Mouse (Mus musculus) heart, embryonic 15.5 days (tissue): ENCODE measurements around the gene Paqr5. TPM values are rescaled to one million over a fixed set of nuclear protein-coding genes. Genes with fewer than 3 reads are reported as not detected.

Source experiments
- ATAC-seq: fragments of 200-750 bp; cut with Nextera tagmentation; replicated peaks from 2 replicates; pipeline ENCODE4 v1.8.0; 2017; ENCODE audit warnings: low read depth, moderate TSS enrichment; ENCODE audit not compliant: insufficient number of reproducible peaks, insufficient read depth, low FRiP score
- H3K27ac ChIP-seq: fragments of 300-500 bp; sonication (generic); 2 replicates; pipeline ENCODE4 v1.5.1; 2015; ENCODE audit warnings: mild to moderate bottlenecking, inconsistent platforms
- H3K27me3 ChIP-seq: fragments of 300-500 bp; sonication (generic); 2 replicates; pipeline ENCODE4 v1.6.1; 2015; ENCODE audit warnings: inconsistent platforms
- H3K36me3 ChIP-seq: fragments of 300-500 bp; sonication (generic); 2 replicates; pipeline ENCODE4 v1.6.1; 2015; ENCODE audit warnings: mild to moderate bottlenecking, inconsistent platforms
- H3K4me1 ChIP-seq: fragments of 300-500 bp; sonication (generic); replicated peaks from 2 replicates; pipeline ENCODE4 v1.6.1; 2015; ENCODE audit warnings: inconsistent platforms
- H3K4me2 ChIP-seq: fragments of 300-500 bp; sonication (generic); 2 replicates; pipeline ENCODE4 v1.6.1; 2015; ENCODE audit warnings: inconsistent platforms, mild to moderate bottlenecking, moderate library complexity
- H3K4me3 ChIP-seq: fragments of 300-500 bp; sonication (generic); 2 replicates; pipeline ENCODE4 v1.5.1; 2015; ENCODE audit warnings: mild to moderate bottlenecking, inconsistent platforms
- H3K9ac ChIP-seq: fragments of 300-500 bp; sonication (generic); 2 replicates; pipeline ENCODE4 v1.6.1; 2015; ENCODE audit warnings: mild to moderate bottlenecking, inconsistent platforms
- H3K9me3 ChIP-seq: fragments of 300-500 bp; sonication (generic); replicated peaks from 2 replicates; pipeline ENCODE4 v1.6.1; 2016; ENCODE audit warnings: inconsistent platforms
- WGBS: fragments of 180-500 bp; shearing (Covaris S2); methylation state at CpG from one replicate; pipeline ENCODE4 v1.1.7; 2015; ENCODE audit warnings: mixed read lengths; 5-methylcytosine and 5-hydroxymethylcytosine counted together
- polyA plus RNA-seq: library from polyadenylated mRNA; unstranded; fragments of >200 nt; fragmentation: Nextera tagmentation; extraction: Ambion mirVana; gene quantifications from 2 replicates; pipeline ENCODE4 v1.2.1, GENCODE M21; 2015

The Paqr5 gene
- polyA plus RNA-seq, 1 experiment from 2014 or later: 0.37 TPM

- peaks cover 49% of the 10 kb centered on the region for H3K36me3 ChIP-seq
These were observed 109.2 kb downstream of the Paqr5 start for GRCm38 (mm10) chr9:61917436-61917835.

GRCm38 (mm10) chr9:61916986-61917385, 109.7 kb downstream of the Paqr5 start:
- Histone ChIP-seq H3K9ac (no peak overlapping the region), H3K4me3 (no peak overlapping the region), H3K27ac (no peak overlapping the region), H3K4me1 (peaks cover 19% of the 10 kb centered on the region), H3K4me2 (no peak overlapping the region), H3K36me3 (peaks cover 49% of the 10 kb centered on the region), H3K27me3 (no peaks in the 10 kb centered on the region), H3K9me3 (no peaks in the 10 kb centered on the region)
- no peak for ATAC-seq
- 87% methylated on average over 3 of the region's 3 CpGs for WGBS

More at GRCm38 (mm10) chr9:61917436-61917835, 109.2 kb downstream of the Paqr5 start:
- H3K4me3 ChIP-seq: no peak overlapping the region
- H3K9me3 ChIP-seq: no peaks in the 10 kb centered on the region
- peaks cover 15% of the 10 kb centered on the region for H3K4me1 ChIP-seq
- H3K9ac ChIP-seq: no peak overlapping the region
- no peaks in the 10 kb centered on the region for H3K27me3 ChIP-seq
- 90% methylated on average over 6 of the region's 6 CpGs for WGBS
- ATAC-seq: no peak
- H3K4me2 ChIP-seq: no peak overlapping the region
- no peak overlapping the region for H3K27ac ChIP-seq

GRCm38 (mm10) chr9:61915393-61916005, 111.2 kb downstream of the Paqr5 start:
- H3K4me3 ChIP-seq: peak overlapping the region; percentile 70
- H3K27ac ChIP-seq: peak overlapping the region; percentile 98
- H3K36me3 ChIP-seq: peaks cover 40% of the 10 kb centered on the region
- 42% methylated on average over 4 of the region's 4 CpGs for whole genome bisulfite sequencing
- peak overlapping the region; percentile 74 for H3K4me2 ChIP-seq
- H3K9ac ChIP-seq: peak overlapping the region; percentile 60
- H3K9me3 ChIP-seq: no peaks in the 10 kb centered on the region
- ATAC-seq: no peak
- H3K27me3 ChIP-seq: no peaks in the 10 kb centered on the region
- H3K4me1 ChIP-seq: peaks cover 19% of the 10 kb centered on the region

- no peaks in the 10 kb centered on the region for H3K9me3 ChIP-seq
- peak overlapping the region; percentile 74 for H3K4me2 ChIP-seq
- peak overlapping the region; percentile 98 for H3K27ac ChIP-seq
- peaks cover 38% of the 10 kb centered on the region for H3K36me3 ChIP-seq
- no peak for ATAC-seq
- peaks cover 19% of the 10 kb centered on the region for H3K4me1 ChIP-seq
- no peaks in the 10 kb centered on the region for H3K27me3 ChIP-seq
- peak overlapping the region; percentile 70 for H3K4me3 ChIP-seq
- 4% methylated on average over 13 of the region's 13 CpGs for WGBS
- peak overlapping the region; percentile 60 for H3K9ac ChIP-seq
These were observed 111.7 kb downstream of the Paqr5 start for GRCm38 (mm10) chr9:61914917-61915300.

GRCm38 (mm10) chr9:61914203-61914916, 112.3 kb downstream of the Paqr5 start, which contains the start of gene Rplp1:
TSS of gene Rplp1 (minus strand) at chr9:61914542.
- WGBS: under 1% methylated on average over 70 of the region's 70 CpGs
- ATAC-seq: peak; percentile 96
- H3K36me3 ChIP-seq: peaks cover 34% of the 10 kb centered on the region
- H3K4me1 ChIP-seq: peaks cover 19% of the 10 kb centered on the region
- peak within 1 kb of the TSS; percentile 98 for H3K27ac ChIP-seq
- H3K27me3 ChIP-seq: no peaks in the 10 kb centered on the region
- H3K4me2 ChIP-seq: peak within 1 kb of the TSS; percentile 74
- peak within 1 kb of the TSS; percentile 92 for H3K9ac ChIP-seq
- H3K4me3 ChIP-seq: peak within 1 kb of the TSS; percentile 70
- no peaks in the 10 kb centered on the region for H3K9me3 ChIP-seq

GRCm38 (mm10) chr9:61911300-61912128, 115.1 kb downstream of the Paqr5 start:
- 56% methylated on average over 6 of the region's 6 CpGs for WGBS
- Histone ChIP-seq H3K27me3 (no peaks in the 10 kb centered on the region), H3K27ac (no peak overlapping the region), H3K4me1 (peaks cover 19% of the 10 kb centered on the region), H3K4me2 (no peak overlapping the region), H3K36me3 (peaks cover 15% of the 10 kb centered on the region), H3K9me3 (no peaks in the 10 kb centered on the region), H3K4me3 (no peak overlapping the region), H3K9ac (no peak overlapping the region)
- no peak for ATAC-seq

- 28% methylated on average over 20 of the region's 20 CpGs for WGBS
- Histone ChIP-seq H3K4me3 (no peak overlapping the region), H3K9ac (no peak overlapping the region), H3K27ac (no peak overlapping the region), H3K4me1 (peaks cover 19% of the 10 kb centered on the region), H3K9me3 (no peaks in the 10 kb centered on the region), H3K4me2 (no peak overlapping the region), H3K36me3 (peaks cover 15% of the 10 kb centered on the region), H3K27me3 (no peaks in the 10 kb centered on the region)
- no peak for ATAC-seq
These were observed 116.0 kb downstream of the Paqr5 start for GRCm38 (mm10) chr9:61910526-61911256.

- no peak overlapping the region for H3K4me2 ChIP-seq
- no peak for ATAC-seq
- peaks cover 15% of the 10 kb centered on the region for H3K36me3 ChIP-seq
- H3K27me3 ChIP-seq: no peaks in the 10 kb centered on the region
- no peak overlapping the region for H3K9ac ChIP-seq
- WGBS: 75% methylated on average over 1 of the region's 1 CpGs
- no peaks in the 10 kb centered on the region for H3K9me3 ChIP-seq
- H3K4me1 ChIP-seq: peaks cover 17% of the 10 kb centered on the region
- H3K27ac ChIP-seq: no peak overlapping the region
- no peak overlapping the region for H3K4me3 ChIP-seq
These were observed 117.0 kb downstream of the Paqr5 start for GRCm38 (mm10) chr9:61909633-61910032.

DNA sequence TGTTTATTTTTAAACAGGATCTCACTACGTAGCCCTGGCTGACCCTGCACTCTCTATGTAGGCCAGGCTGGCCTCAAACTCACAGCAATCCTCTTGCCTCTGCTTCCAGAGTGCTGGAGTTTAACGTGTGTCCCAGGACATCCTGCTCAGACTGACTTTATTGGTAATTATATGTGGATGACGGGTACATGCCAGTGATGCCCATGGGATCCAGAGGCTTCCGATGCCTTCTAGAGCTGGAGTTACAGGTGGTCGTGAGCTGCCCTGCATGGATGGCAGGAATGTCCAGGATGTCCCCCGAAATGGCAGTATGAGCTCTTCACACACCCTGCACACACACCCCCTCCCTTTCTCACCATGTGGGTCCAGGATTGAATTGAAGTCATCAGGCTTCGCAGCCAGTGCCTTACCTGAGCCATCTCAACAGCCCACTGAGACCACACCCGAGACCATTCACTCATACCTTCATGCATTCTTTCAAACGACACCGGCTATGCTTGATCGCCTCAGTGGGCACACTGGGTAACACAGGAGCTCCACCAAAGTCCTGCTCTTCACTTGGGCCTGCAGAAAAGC, 117.7 kb downstream of the Paqr5 start:
- peaks cover 15% of the 10 kb centered on the region for H3K36me3 ChIP-seq
- H3K4me1 ChIP-seq: peaks cover 17% of the 10 kb centered on the region
- H3K27me3 ChIP-seq: no peaks in the 10 kb centered on the region
- no peak overlapping the region for H3K27ac ChIP-seq
- no peak overlapping the region for H3K4me3 ChIP-seq
- 87% methylated on average over 11 of the region's 11 CpGs for WGBS
- H3K9me3 ChIP-seq: no peaks in the 10 kb centered on the region
- no peak overlapping the region for H3K4me2 ChIP-seq
- H3K9ac ChIP-seq: no peak overlapping the region
- ATAC-seq: no peak

- Histone ChIP-seq H3K9ac (no peak overlapping the region), H3K4me2 (no peak overlapping the region), H3K27me3 (0 out of 2 replicates have a peak, but pooled peaks cover 5% of the 10 kb centered on the region), H3K4me3 (no peak overlapping the region), H3K36me3 (peaks cover 15% of the 10 kb centered on the region), H3K4me1 (peaks cover 13% of the 10 kb centered on the region), H3K27ac (no peak overlapping the region), H3K9me3 (no peaks in the 10 kb centered on the region)
- no peak for ATAC-seq
- 55% methylated on average over 3 of the region's 3 CpGs for WGBS
These were observed 118.3 kb downstream of the Paqr5 start for GRCm38 (mm10) chr9:61908341-61908740.
